25 mouse cellular contexts compared by ENCODE assay signal in genomic region chr5:59845745-59846144, GRCm38 (mm10).
"Had no signal": no experiment of that assay in that cellular context is flagged by ENCODE, and none has a peak within 500 bp of the region (broad histone marks: within the 10 kb centered on the region; RNA-seq: fewer than 3 reads in every experiment).

No protein-coding gene starts in this region.

- H3K9me3 ChIP-seq: heart, embryonic 13.5 days; heart, embryonic 15.5 days; hindbrain, embryonic 13.5 days; hindbrain, embryonic 15.5 days; limb, embryonic 13.5 days; limb, embryonic 15.5 days; liver, embryonic 12.5 days had no signal

- H3K27ac ChIP-seq: gastrocnemius, adult 2 months; heart, adult 2 months; heart, embryonic 13.5 days; heart, embryonic 15.5 days; hindbrain, embryonic 13.5 days; hindbrain, embryonic 15.5 days; hindbrain, postnatal 0 days; limb, embryonic 13.5 days; limb, embryonic 15.5 days; liver, embryonic 12.5 days; liver, embryonic 14.5 days had no signal

- H3K4me2 ChIP-seq: heart, embryonic 11.5 days; heart, embryonic 13.5 days; heart, embryonic 15.5 days; hindbrain, embryonic 13.5 days; hindbrain, embryonic 15.5 days; limb, embryonic 13.5 days; limb, embryonic 15.5 days; liver, embryonic 12.5 days had no signal

- ATAC-seq: hindbrain, postnatal 0 days; intestine, postnatal 0 days; liver, embryonic 12.5 days had no signal

- H3K4me3 ChIP-seq: gastrocnemius, adult 2 months; heart, adult 2 months; heart, embryonic 13.5 days; heart, embryonic 15.5 days; hindbrain, embryonic 13.5 days; hindbrain, embryonic 15.5 days; limb, embryonic 13.5 days; limb, embryonic 15.5 days; liver, embryonic 12.5 days had no signal

- H3K27me3 ChIP-seq: heart, embryonic 13.5 days; heart, embryonic 15.5 days; hindbrain, embryonic 13.5 days; hindbrain, embryonic 15.5 days; limb, embryonic 13.5 days; limb, embryonic 15.5 days; liver, embryonic 12.5 days had no signal

- H3K4me1 ChIP-seq: heart, embryonic 13.5 days; heart, embryonic 15.5 days; hindbrain, embryonic 13.5 days; hindbrain, embryonic 15.5 days; limb, embryonic 13.5 days; limb, embryonic 15.5 days; liver, embryonic 12.5 days had no signal

- DNase-seq: gastrocnemius, adult 2 months; gastrocnemius, postnatal 10 days; gastrocnemius, postnatal 25 days; heart, adult 11 months; heart, adult 2 months; heart, postnatal 14 days; heart, postnatal 36 days; kidney, adult 18-20 months; kidney, adult 8-10 months; kidney, postnatal 14 days; kidney, postnatal 36 days; layer of hippocampus, adult 9-11 months; layer of hippocampus, postnatal 36 days; left cerebral cortex, postnatal 4 days had no signal

- H3K36me3 ChIP-seq: heart, embryonic 13.5 days; heart, embryonic 15.5 days; hindbrain, embryonic 13.5 days; hindbrain, embryonic 15.5 days; limb, embryonic 13.5 days; limb, embryonic 15.5 days; liver, embryonic 12.5 days had no signal

- H3K9ac ChIP-seq: heart, embryonic 13.5 days; heart, embryonic 15.5 days; hindbrain, embryonic 13.5 days; hindbrain, embryonic 15.5 days; limb, embryonic 13.5 days; limb, embryonic 15.5 days; liver, embryonic 12.5 days; liver, embryonic 14.5 days had no signal
